Mouse (Mus musculus): ENCODE data around the gene Cdc42ep3. TPM values are rescaled to one million over a fixed set of nuclear protein-coding genes. Genes with fewer than 3 reads are reported as not detected.
A peak's percentile ranks its signal among the peaks of the same experiment; 100 is the strongest.

Gene Cdc42ep3
- polyA plus RNA-seq, 2 experiments = 35.1 to 69.4 TPM

DNA sequence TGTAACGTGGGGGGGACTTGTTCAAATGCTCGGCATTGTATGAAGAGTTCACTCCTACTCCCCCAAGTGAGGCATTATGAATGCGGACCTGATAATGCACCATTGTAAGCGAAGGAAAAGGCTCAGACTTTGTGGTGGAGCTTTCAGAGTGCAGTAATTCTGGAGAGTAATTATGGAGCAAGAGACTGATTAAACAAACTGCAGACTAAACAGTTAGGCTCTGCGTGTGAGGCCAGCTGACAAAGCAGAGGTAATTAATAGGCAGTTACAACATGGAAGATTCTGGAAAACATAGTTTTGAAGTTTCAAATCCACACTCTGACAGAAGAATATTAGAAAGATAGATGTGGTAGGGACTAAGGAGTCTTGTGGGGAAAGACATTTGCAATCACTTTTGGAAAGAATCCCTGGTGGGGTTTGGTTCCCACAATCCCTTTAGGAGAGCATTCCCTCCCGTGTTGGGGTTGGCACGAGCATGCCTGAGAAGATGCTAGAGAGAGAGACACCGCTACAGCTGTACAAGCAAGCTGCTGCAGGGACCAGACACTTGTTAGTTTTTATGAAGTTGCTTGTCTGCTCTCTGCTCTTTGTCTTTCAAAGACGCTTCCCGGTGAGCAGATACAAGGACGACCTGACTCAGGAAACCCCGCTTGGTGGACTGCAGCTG is 37.7 kb downstream of the Cdc42ep3 start:
- Histone ChIP-seq H3K4me3 (replicated peaks; ENCODE audit: low read length) (no peak overlapping the region), H3K27me3 (ENCODE audit: control insufficient read depth, insufficient read depth, low read length) (no peaks in the 10 kb centered on the region), H3K9me3 (ENCODE audit: control insufficient read depth, low read length) (no peaks in the 10 kb centered on the region), H3K4me2 (replicated peaks; ENCODE audit: low read depth, low read length, severe bottlenecking) (no peak overlapping the region), H3K4me1 (ENCODE audit: control insufficient read depth, insufficient read depth, low read length) (0 out of 2 replicates have a peak, but pooled peaks cover 2% of the 10 kb centered on the region), H3K27ac (replicated peaks; ENCODE audit: low read depth, low read length) (no peak overlapping the region), H3K36me3 (ENCODE audit: control insufficient read depth, insufficient read depth, low read length) (no peaks in the 10 kb centered on the region), H3K9ac (ENCODE audit: low read depth, low read length, severe bottlenecking) (no peak overlapping the region)
- WGBS = 68% methylated on average over 12 of the region's 12 CpGs
- ATAC-seq (ENCODE audit: low FRiP score, low read depth) (no peak), DNase-seq (ENCODE audit: low spot score) (no peak)
- no peak for TF ChIP-seq POLR2A (IDR thresholded peaks at IDR 0.05; ENCODE audit: borderline replicate concordance, extremely low read depth, insufficient read depth, insufficient read length)

DNA sequence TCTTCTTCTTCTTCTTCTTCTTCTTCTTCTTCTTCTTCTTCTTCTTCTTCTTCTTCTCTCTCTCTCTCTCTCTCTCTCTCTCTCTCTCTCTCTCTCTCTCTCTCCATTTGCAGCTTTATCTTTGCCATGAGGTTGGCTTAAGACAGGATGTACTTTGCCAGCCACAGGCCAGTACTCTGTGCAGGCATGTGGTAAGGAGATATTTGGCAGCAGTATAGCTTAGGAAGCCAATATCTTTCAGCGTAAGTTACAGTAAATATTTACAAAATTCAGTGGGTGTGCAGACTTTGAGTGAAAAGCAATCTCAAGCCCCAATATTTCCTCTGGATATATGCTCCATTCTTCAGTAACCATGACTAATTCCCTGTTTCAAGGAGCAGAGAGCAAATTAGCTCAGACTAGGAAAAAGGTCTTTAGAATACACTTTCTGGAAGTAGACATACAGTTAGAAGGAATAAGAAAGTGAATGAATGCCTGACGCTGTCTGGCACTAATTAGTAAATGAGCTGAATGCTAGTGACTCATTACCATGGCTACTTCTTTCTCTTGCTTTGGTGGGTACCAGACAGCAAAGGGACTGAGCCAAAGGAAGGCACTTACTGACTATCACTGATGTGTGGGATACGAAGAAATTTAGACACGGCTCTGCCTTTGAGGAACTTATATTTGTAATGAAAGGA is 39.3 kb downstream of the Cdc42ep3 start:
- no peak for TF ChIP-seq POLR2A (IDR thresholded peaks at IDR 0.05; ENCODE audit: borderline replicate concordance, extremely low read depth, insufficient read depth, insufficient read length)
- Histone ChIP-seq H3K4me1 (ENCODE audit: control insufficient read depth, insufficient read depth, low read length) (0 out of 2 replicates have a peak, but pooled peaks cover 2% of the 10 kb centered on the region), H3K9ac (ENCODE audit: low read depth, low read length, severe bottlenecking) (no peak overlapping the region), H3K27ac (replicated peaks; ENCODE audit: low read depth, low read length) (no peak overlapping the region), H3K36me3 (ENCODE audit: control insufficient read depth, insufficient read depth, low read length) (no peaks in the 10 kb centered on the region), H3K9me3 (ENCODE audit: control insufficient read depth, low read length) (no peaks in the 10 kb centered on the region), H3K4me3 (replicated peaks; ENCODE audit: low read length) (no peak overlapping the region), H3K4me2 (replicated peaks; ENCODE audit: low read depth, low read length, severe bottlenecking) (no peak overlapping the region), H3K27me3 (ENCODE audit: control insufficient read depth, insufficient read depth, low read length) (no peaks in the 10 kb centered on the region)
- WGBS = 89% methylated on average over 4 of the region's 4 CpGs
- no peak for ATAC-seq (ENCODE audit: low FRiP score, low read depth)
- no peak for DNase-seq (ENCODE audit: low spot score)

DNA sequence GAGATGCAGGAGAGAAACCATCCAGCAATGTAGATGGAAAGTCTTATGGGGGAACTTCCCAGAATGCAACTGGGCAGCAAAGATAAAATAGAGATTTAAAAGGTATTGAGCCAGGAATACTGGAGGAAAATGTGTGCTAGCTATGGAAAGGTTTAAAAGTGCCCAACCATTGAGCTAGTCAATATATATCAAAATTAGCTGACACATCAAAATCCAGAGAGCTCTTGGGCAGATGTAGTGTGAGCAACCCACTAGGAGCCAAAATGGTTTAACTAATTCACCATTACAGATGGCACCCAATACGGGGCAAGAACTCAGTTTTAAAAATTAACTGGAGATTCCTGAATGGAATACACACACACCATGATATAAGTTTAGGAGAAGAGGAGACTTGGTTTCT is 44.4 kb downstream of the Cdc42ep3 start:
- ATAC-seq (ENCODE audit: low FRiP score, low read depth) = no peak
- WGBS = 89% methylated on average over 1 of the region's 1 CpGs

DNA sequence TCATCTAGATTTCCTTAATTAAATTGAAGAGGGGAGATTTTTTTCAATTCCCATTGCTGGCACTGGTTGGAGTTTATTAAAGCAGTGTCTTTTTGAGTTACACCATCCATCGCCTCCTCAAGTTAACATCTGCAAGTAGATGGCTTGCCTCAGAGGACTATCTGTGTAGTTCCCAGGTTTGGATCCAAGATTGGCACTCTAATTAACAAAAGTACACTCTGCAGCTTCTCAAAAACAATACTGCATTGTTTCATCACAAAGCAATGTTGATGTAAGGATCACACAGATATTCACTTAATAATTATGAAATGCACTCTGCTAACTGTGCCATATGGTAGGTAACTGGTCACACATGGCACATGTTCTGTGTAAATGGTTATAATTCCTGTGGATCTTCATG is 45.4 kb downstream of the Cdc42ep3 start:
- ATAC-seq (ENCODE audit: low FRiP score, low read depth) = no peak

More for the DNA sequence above, 44.4 kb downstream of the Cdc42ep3 start:
- DNase-seq (ENCODE audit: low spot score) = no peak
- Histone ChIP-seq H3K4me1 (ENCODE audit: control insufficient read depth, insufficient read depth, low read length) (no peaks in the 10 kb centered on the region), H3K9ac (ENCODE audit: low read depth, low read length, severe bottlenecking) (no peak overlapping the region), H3K4me2 (replicated peaks; ENCODE audit: low read depth, low read length, severe bottlenecking) (no peak overlapping the region), H3K36me3 (ENCODE audit: control insufficient read depth, insufficient read depth, low read length) (no peaks in the 10 kb centered on the region), H3K9me3 (ENCODE audit: control insufficient read depth, low read length) (no peaks in the 10 kb centered on the region), H3K27me3 (ENCODE audit: control insufficient read depth, insufficient read depth, low read length) (no peaks in the 10 kb centered on the region), H3K4me3 (replicated peaks; ENCODE audit: low read length) (no peak overlapping the region), H3K27ac (replicated peaks; ENCODE audit: low read depth, low read length) (no peak overlapping the region)
- TF ChIP-seq POLR2A (IDR thresholded peaks at IDR 0.05; ENCODE audit: borderline replicate concordance, extremely low read depth, insufficient read depth, insufficient read length) = no peak

DNA sequence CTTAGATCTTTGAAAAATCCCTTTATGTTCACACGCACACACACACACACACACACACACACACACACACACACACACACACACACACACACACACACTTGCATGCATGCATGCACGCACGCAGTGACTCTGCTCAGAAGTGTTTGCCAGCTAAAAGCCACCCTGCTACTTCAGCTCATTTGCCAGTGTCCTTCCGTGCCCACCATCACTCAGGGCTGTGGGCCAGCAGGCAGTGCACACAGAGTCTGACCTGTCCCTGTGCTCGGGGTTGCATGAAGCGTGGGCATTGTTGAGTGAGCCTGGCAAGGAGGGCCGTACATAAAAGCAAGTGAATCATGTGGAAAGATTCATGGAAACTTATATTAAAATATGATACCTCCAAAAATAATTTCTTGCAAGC is 49.2 kb downstream of the Cdc42ep3 start:
- ATAC-seq (ENCODE audit: low FRiP score, low read depth) = no peak

More for the DNA sequence above, 45.4 kb downstream of the Cdc42ep3 start:
- no peak for TF ChIP-seq POLR2A (IDR thresholded peaks at IDR 0.05; ENCODE audit: borderline replicate concordance, extremely low read depth, insufficient read depth, insufficient read length)
- Histone ChIP-seq H3K9me3 (ENCODE audit: control insufficient read depth, low read length) (no peaks in the 10 kb centered on the region), H3K4me1 (ENCODE audit: control insufficient read depth, insufficient read depth, low read length) (no peaks in the 10 kb centered on the region), H3K27me3 (ENCODE audit: control insufficient read depth, insufficient read depth, low read length) (no peaks in the 10 kb centered on the region), H3K36me3 (ENCODE audit: control insufficient read depth, insufficient read depth, low read length) (no peaks in the 10 kb centered on the region), H3K4me3 (replicated peaks; ENCODE audit: low read length) (no peak overlapping the region), H3K27ac (replicated peaks; ENCODE audit: low read depth, low read length) (no peak overlapping the region), H3K9ac (ENCODE audit: low read depth, low read length, severe bottlenecking) (no peak overlapping the region), H3K4me2 (replicated peaks; ENCODE audit: low read depth, low read length, severe bottlenecking) (no peak overlapping the region)
- WGBS = 92% methylated on average over 1 of the region's 1 CpGs
- no peak for DNase-seq (ENCODE audit: low spot score)

More for the DNA sequence above, 49.2 kb downstream of the Cdc42ep3 start:
- WGBS = 75% methylated on average over 7 of the region's 7 CpGs
- H3K9ac ChIP-seq (ENCODE audit: low read depth, low read length, severe bottlenecking) = no peak overlapping the region
- no peaks in the 10 kb centered on the region for H3K36me3 ChIP-seq (ENCODE audit: control insufficient read depth, insufficient read depth, low read length)
- no peaks in the 10 kb centered on the region for H3K4me1 ChIP-seq (ENCODE audit: control insufficient read depth, insufficient read depth, low read length)
- H3K27ac ChIP-seq (replicated peaks; ENCODE audit: low read depth, low read length) = peak overlapping the region; percentile 55; the same call in 1 of the 2 replicates
- H3K4me3 ChIP-seq (replicated peaks; ENCODE audit: low read length) = no peak overlapping the region
- no peak for TF ChIP-seq POLR2A (IDR thresholded peaks at IDR 0.05; ENCODE audit: borderline replicate concordance, extremely low read depth, insufficient read depth, insufficient read length)
- H3K9me3 ChIP-seq (ENCODE audit: control insufficient read depth, low read length) = no peaks in the 10 kb centered on the region
- no peak for DNase-seq (ENCODE audit: low spot score)
- H3K4me2 ChIP-seq (replicated peaks; ENCODE audit: low read depth, low read length, severe bottlenecking) = no peak overlapping the region
- no peaks in the 10 kb centered on the region for H3K27me3 ChIP-seq (ENCODE audit: control insufficient read depth, insufficient read depth, low read length)

All from limb, embryonic 14.5 days (tissue).